Mouse (Mus musculus) lung, postnatal 0 days (tissue): ENCODE measurements around the gene Olfr76.

Source experiments
- CTCF ChIP-seq: IDR thresholded peaks from 2 replicates; pipeline ENCODE4 v1.5.1; 2016; ENCODE audit warnings: antibody characterized with exemption, mild to moderate bottlenecking
- EP300 ChIP-seq: IDR thresholded peaks from 2 replicates; pipeline ENCODE4 v1.6.1; 2016; ENCODE audit warnings: antibody characterized with exemption, mild to moderate bottlenecking, control low read depth

GRCm38 (mm10) chr19:12113807-12114206, 9.2 kb downstream of the Olfr76 start:
- TF ChIP-seq CTCF: no peak
- TF ChIP-seq EP300: no peak
